Mouse (Mus musculus): ENCODE measurements around the gene Akap8l. TPM values are rescaled to one million over a fixed set of nuclear protein-coding genes. Genes with fewer than 3 reads are reported as not detected.

Gene Akap8l
- total and polyA plus RNA-seq, 3 experiments, result 57.6 to 80.3 (median 68.8) TPM

DNA sequence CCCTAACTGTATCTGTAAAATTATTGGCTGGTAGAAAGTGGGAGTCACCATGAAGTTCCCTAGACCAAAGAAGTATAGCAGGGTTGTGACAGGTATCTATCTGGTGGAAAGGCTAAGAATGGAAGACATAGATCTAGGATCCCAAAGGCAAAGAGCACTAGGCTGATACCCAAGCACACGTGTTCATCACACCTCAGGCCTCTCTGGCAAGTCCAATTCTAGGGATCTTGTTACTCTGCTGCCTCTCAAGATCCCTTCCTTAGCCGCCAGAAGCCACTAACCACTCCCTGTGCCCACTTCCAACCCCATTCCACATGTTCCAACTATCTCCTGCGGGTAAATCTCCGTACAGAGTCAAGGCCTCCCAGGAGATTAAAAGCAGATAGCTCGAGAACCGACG lies 30.5 kb downstream of the Akap8l start:
- Histone ChIP-seq H3K9me3 (replicated peaks) (no peaks in the 10 kb centered on the region), H3K36me3 (replicated peaks) (peaks cover 75% of the 10 kb centered on the region), H3K4me3 (ENCODE audit: low read depth, low read length) (peak overlapping the region; percentile 93), H3K27me3 (ENCODE audit: insufficient read depth, low read length) (no peaks in the 10 kb centered on the region), H3K4me1 (ENCODE audit: insufficient read depth, low read depth, low read length) (peaks cover 56% of the 10 kb centered on the region)
- DNase-seq (ENCODE audit: low spot score), result peak; percentile 26
- ATAC-seq (ENCODE audit: extremely low read depth, insufficient number of reproducible peaks, low FRiP score, poor library complexity, severe bottlenecking), result no peak
- TF ChIP-seq TAL1 (conservative IDR thresholded peaks at IDR 0.05; ENCODE audit: low read depth, low read length) (no peak), POLR2AphosphoS5 (IDR thresholded peaks at IDR 0.05; ENCODE audit: insufficient replicate concordance, low read depth, low read length) (no peak), GATA1 (IDR thresholded peaks at IDR 0.05; ENCODE audit: borderline replicate concordance, low read length) (no peak), CTCF (IDR thresholded peaks at IDR 0.05; ENCODE audit: low read depth, low read length) (no peak), GATA2 (IDR thresholded peaks at IDR 0.05; ENCODE audit: borderline replicate concordance, low read depth, low read length) (no peak)

DNA sequence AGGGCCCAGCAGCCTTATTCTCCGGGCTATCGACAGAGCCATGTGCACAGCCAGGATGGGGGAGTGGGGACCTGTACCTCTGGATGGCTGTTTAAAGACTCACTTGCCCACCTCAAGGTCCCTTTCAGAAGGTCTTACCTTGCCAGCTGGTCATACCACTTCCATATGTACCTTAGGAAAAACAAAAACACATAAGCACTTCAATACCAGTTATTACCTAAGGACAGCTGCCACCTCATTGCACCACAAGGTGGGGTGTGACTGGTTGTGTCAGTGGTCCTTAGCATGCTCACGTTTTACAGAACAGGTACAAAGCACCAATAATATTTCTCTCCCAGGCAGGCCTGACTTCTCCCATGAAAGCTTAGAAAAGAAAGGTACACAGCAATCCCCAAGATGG lies 32.7 kb downstream of the Akap8l start:
- H3K36me3 ChIP-seq (replicated peaks), result peaks cover 80% of the 10 kb centered on the region

GRCm38 (mm10) chr17:32317032-32317431 lies 33.4 kb downstream of the Akap8l start:
- H3K9me3 ChIP-seq (replicated peaks), result no peaks in the 10 kb centered on the region
- no peak for ATAC-seq (ENCODE audit: extremely low read depth, insufficient number of reproducible peaks, low FRiP score, poor library complexity, severe bottlenecking)
- TF ChIP-seq CTCF (IDR thresholded peaks at IDR 0.05; ENCODE audit: low read depth, low read length) (no peak), TAL1 (conservative IDR thresholded peaks at IDR 0.05; ENCODE audit: low read depth, low read length) (no peak), POLR2AphosphoS5 (IDR thresholded peaks at IDR 0.05; ENCODE audit: insufficient replicate concordance, low read depth, low read length) (no peak), GATA1 (IDR thresholded peaks at IDR 0.05; ENCODE audit: borderline replicate concordance, low read length) (no peak), GATA2 (IDR thresholded peaks at IDR 0.05; ENCODE audit: borderline replicate concordance, low read depth, low read length) (no peak)

More for the DNA sequence above, 32.7 kb downstream of the Akap8l start:
- Histone ChIP-seq H3K27me3 (ENCODE audit: insufficient read depth, low read length) (no peaks in the 10 kb centered on the region), H3K4me3 (ENCODE audit: low read depth, low read length) (no peak overlapping the region), H3K9me3 (replicated peaks) (no peaks in the 10 kb centered on the region), H3K4me1 (ENCODE audit: insufficient read depth, low read depth, low read length) (peaks cover 58% of the 10 kb centered on the region)
- DNase-seq (ENCODE audit: low spot score), result no peak
- TF ChIP-seq GATA1 (IDR thresholded peaks at IDR 0.05; ENCODE audit: borderline replicate concordance, low read length) (no peak), CTCF (IDR thresholded peaks at IDR 0.05; ENCODE audit: low read depth, low read length) (no peak), GATA2 (IDR thresholded peaks at IDR 0.05; ENCODE audit: borderline replicate concordance, low read depth, low read length) (no peak), POLR2AphosphoS5 (IDR thresholded peaks at IDR 0.05; ENCODE audit: insufficient replicate concordance, low read depth, low read length) (no peak)
- no peak for ATAC-seq (ENCODE audit: extremely low read depth, insufficient number of reproducible peaks, low FRiP score, poor library complexity, severe bottlenecking)

DNA sequence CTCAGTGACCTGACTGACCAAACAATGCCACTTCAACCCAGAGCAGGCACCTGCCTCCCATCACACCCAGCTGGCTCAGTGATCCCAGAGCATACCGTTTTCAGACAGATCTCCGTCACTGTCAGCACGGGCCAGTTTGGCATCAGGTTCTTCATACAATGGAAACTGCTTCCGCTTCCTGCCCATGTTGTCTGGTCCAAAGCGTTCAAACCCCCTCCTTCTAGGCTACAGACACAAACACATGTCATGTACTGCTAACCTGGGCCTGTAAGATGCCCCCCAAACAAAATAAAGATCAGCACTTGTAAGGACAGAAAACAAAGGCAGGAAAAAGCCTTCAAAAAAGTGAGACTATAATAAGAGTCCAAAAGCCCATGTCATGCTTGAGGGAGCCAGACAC lies 34.8 kb downstream of the Akap8l start:
- Histone ChIP-seq H3K36me3 (replicated peaks) (peaks cover 88% of the 10 kb centered on the region), H3K27me3 (ENCODE audit: insufficient read depth, low read length) (no peaks in the 10 kb centered on the region), H3K4me3 (ENCODE audit: low read depth, low read length) (no peak overlapping the region), H3K9me3 (replicated peaks) (no peaks in the 10 kb centered on the region), H3K4me1 (ENCODE audit: insufficient read depth, low read depth, low read length) (peaks cover 49% of the 10 kb centered on the region)
- TF ChIP-seq CTCF (IDR thresholded peaks at IDR 0.05; ENCODE audit: low read depth, low read length) (no peak), GATA1 (IDR thresholded peaks at IDR 0.05; ENCODE audit: borderline replicate concordance, low read length) (no peak), TAL1 (conservative IDR thresholded peaks at IDR 0.05; ENCODE audit: low read depth, low read length) (no peak), POLR2AphosphoS5 (IDR thresholded peaks at IDR 0.05; ENCODE audit: insufficient replicate concordance, low read depth, low read length) (no peak), GATA2 (IDR thresholded peaks at IDR 0.05; ENCODE audit: borderline replicate concordance, low read depth, low read length) (no peak)
- ATAC-seq (ENCODE audit: extremely low read depth, insufficient number of reproducible peaks, low FRiP score, poor library complexity, severe bottlenecking), result no peak
- DNase-seq (ENCODE audit: low spot score), result no peak

More at GRCm38 (mm10) chr17:32317032-32317431, 33.4 kb downstream of the Akap8l start:
- no peak for DNase-seq (ENCODE audit: low spot score)
- H3K4me3 ChIP-seq (ENCODE audit: low read depth, low read length), result no peak overlapping the region
- peaks cover 81% of the 10 kb centered on the region for H3K36me3 ChIP-seq (replicated peaks)
- H3K4me1 ChIP-seq (ENCODE audit: insufficient read depth, low read depth, low read length), result peaks cover 57% of the 10 kb centered on the region
- H3K27me3 ChIP-seq (ENCODE audit: insufficient read depth, low read length), result no peaks in the 10 kb centered on the region

- no peak for ATAC-seq (ENCODE audit: extremely low read depth, insufficient number of reproducible peaks, low FRiP score, poor library complexity, severe bottlenecking)
- no peak for TF ChIP-seq TAL1 (conservative IDR thresholded peaks at IDR 0.05; ENCODE audit: low read depth, low read length)
- no peak for TF ChIP-seq GATA2 (IDR thresholded peaks at IDR 0.05; ENCODE audit: borderline replicate concordance, low read depth, low read length)
- no peak for TF ChIP-seq CTCF (IDR thresholded peaks at IDR 0.05; ENCODE audit: low read depth, low read length)
- no peak for TF ChIP-seq GATA1 (IDR thresholded peaks at IDR 0.05; ENCODE audit: borderline replicate concordance, low read length)
- no peak for TF ChIP-seq POLR2AphosphoS5 (IDR thresholded peaks at IDR 0.05; ENCODE audit: insufficient replicate concordance, low read depth, low read length)
- H3K27me3 ChIP-seq (ENCODE audit: insufficient read depth, low read length), result no peaks in the 10 kb centered on the region
- H3K9me3 ChIP-seq (replicated peaks), result no peaks in the 10 kb centered on the region
- DNase-seq (ENCODE audit: low spot score), result no peak
- no peak overlapping the region for H3K4me3 ChIP-seq (ENCODE audit: low read depth, low read length)
- H3K36me3 ChIP-seq (replicated peaks), result peaks cover 100% of the 10 kb centered on the region
- peaks cover 55% of the 10 kb centered on the region for H3K4me1 ChIP-seq (ENCODE audit: insufficient read depth, low read depth, low read length)
These were observed 36.5 kb downstream of the Akap8l start for GRCm38 (mm10) chr17:32313892-32314291.

DNA sequence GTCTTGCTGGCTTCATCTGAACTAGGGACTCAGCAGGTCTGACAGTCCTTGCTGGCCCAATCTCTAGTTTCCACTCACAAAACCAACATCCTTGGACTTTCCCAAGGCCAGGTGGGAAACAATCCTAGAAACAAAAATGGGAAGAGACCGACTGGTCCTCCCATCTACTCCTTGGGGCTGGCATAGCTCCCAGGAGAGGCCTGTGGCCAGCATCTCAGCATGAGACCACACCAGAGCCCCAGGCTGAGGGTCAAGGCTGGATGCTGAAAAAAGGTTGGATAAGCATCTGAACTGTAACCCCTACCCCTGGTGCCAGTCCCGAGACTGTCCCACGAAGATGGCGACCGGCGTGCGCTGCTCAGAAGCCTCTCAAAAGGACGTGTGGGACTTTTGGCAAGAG lies 37.6 kb downstream of the Akap8l start:
- no peak for DNase-seq (ENCODE audit: low spot score)
- no peaks in the 10 kb centered on the region for H3K27me3 ChIP-seq (ENCODE audit: insufficient read depth, low read length)
- no peak overlapping the region for H3K4me3 ChIP-seq (ENCODE audit: low read depth, low read length)
- no peak for TF ChIP-seq POLR2AphosphoS5 (IDR thresholded peaks at IDR 0.05; ENCODE audit: insufficient replicate concordance, low read depth, low read length)
- no peak for TF ChIP-seq CTCF (IDR thresholded peaks at IDR 0.05; ENCODE audit: low read depth, low read length)
- TF ChIP-seq GATA1 (IDR thresholded peaks at IDR 0.05; ENCODE audit: borderline replicate concordance, low read length), result no peak
- no peak for TF ChIP-seq TAL1 (conservative IDR thresholded peaks at IDR 0.05; ENCODE audit: low read depth, low read length)
- no peak for TF ChIP-seq GATA2 (IDR thresholded peaks at IDR 0.05; ENCODE audit: borderline replicate concordance, low read depth, low read length)
- no peaks in the 10 kb centered on the region for H3K9me3 ChIP-seq (replicated peaks)
- peaks cover 98% of the 10 kb centered on the region for H3K36me3 ChIP-seq (replicated peaks)
- H3K4me1 ChIP-seq (ENCODE audit: insufficient read depth, low read depth, low read length), result peaks cover 51% of the 10 kb centered on the region
- no peak for ATAC-seq (ENCODE audit: extremely low read depth, insufficient number of reproducible peaks, low FRiP score, poor library complexity, severe bottlenecking)
